Mouse (Mus musculus) heart, embryonic 15.5 days (tissue): ENCODE data around the gene Zic4. TPM values are rescaled to one million over a fixed set of nuclear protein-coding genes. Genes with fewer than 3 reads are reported as not detected.

Experiments
- ATAC-seq: fragments of 200-750 bp; cut with Nextera tagmentation; replicated peaks from 2 replicates; pipeline ENCODE4 v1.8.0; 2017; ENCODE audit warnings: low read depth, moderate TSS enrichment; ENCODE audit not compliant: insufficient number of reproducible peaks, insufficient read depth, low FRiP score
- H3K27ac ChIP-seq: fragments of 300-500 bp; sonication (generic); 2 replicates; pipeline ENCODE4 v1.5.1; 2015; ENCODE audit warnings: mild to moderate bottlenecking, inconsistent platforms
- H3K27me3 ChIP-seq: fragments of 300-500 bp; sonication (generic); 2 replicates; pipeline ENCODE4 v1.6.1; 2015; ENCODE audit warnings: inconsistent platforms
- H3K36me3 ChIP-seq: fragments of 300-500 bp; sonication (generic); 2 replicates; pipeline ENCODE4 v1.6.1; 2015; ENCODE audit warnings: mild to moderate bottlenecking, inconsistent platforms
- H3K4me1 ChIP-seq: fragments of 300-500 bp; sonication (generic); replicated peaks from 2 replicates; pipeline ENCODE4 v1.6.1; 2015; ENCODE audit warnings: inconsistent platforms
- H3K4me2 ChIP-seq: fragments of 300-500 bp; sonication (generic); 2 replicates; pipeline ENCODE4 v1.6.1; 2015; ENCODE audit warnings: inconsistent platforms, mild to moderate bottlenecking, moderate library complexity
- H3K4me3 ChIP-seq: fragments of 300-500 bp; sonication (generic); 2 replicates; pipeline ENCODE4 v1.5.1; 2015; ENCODE audit warnings: mild to moderate bottlenecking, inconsistent platforms
- H3K9ac ChIP-seq: fragments of 300-500 bp; sonication (generic); 2 replicates; pipeline ENCODE4 v1.6.1; 2015; ENCODE audit warnings: mild to moderate bottlenecking, inconsistent platforms
- H3K9me3 ChIP-seq: fragments of 300-500 bp; sonication (generic); replicated peaks from 2 replicates; pipeline ENCODE4 v1.6.1; 2016; ENCODE audit warnings: inconsistent platforms
- WGBS: fragments of 180-500 bp; shearing (Covaris S2); methylation state at CpG from one replicate; pipeline ENCODE4 v1.1.7; 2015; ENCODE audit warnings: mixed read lengths; 5-methylcytosine and 5-hydroxymethylcytosine counted together
- polyA plus RNA-seq: library from polyadenylated mRNA; unstranded; fragments of >200 nt; fragmentation: Nextera tagmentation; extraction: Ambion mirVana; gene quantifications from 2 replicates; pipeline ENCODE4 v1.2.1, GENCODE M21; 2015

Zic4 gene
- polyA plus RNA-seq, 1 experiment from 2014 or later: not detected

DNA sequence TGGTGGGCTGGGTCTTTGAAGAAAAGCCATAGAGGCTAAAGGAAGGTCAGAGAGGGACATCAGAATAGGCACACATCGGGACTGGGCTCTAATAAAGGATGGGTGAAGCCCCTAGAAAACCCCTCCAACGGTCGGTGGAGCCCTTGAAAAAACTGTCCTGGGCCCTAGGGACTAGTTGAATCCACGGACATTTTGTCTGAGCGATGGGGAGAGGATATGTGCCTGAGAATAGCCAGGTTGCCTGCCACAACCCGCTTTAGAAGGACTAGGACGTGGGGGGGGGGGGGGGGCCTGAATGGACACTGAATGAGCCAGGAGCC is 7.0 kb upstream of the Zic4 start:
- no peaks in the 10 kb centered on the region for H3K9me3 ChIP-seq
- WGBS: under 1% methylated on average over 7 of the region's 7 CpGs
- no peak for ATAC-seq
- no peaks in the 10 kb centered on the region for H3K36me3 ChIP-seq
- H3K4me2 ChIP-seq: peak overlapping the region; percentile 58
- H3K9ac ChIP-seq: no peak overlapping the region
- H3K4me3 ChIP-seq: peak overlapping the region; percentile 34
- peaks cover 12% of the 10 kb centered on the region for H3K4me1 ChIP-seq
- H3K27me3 ChIP-seq: peaks cover 93% of the 10 kb centered on the region
- H3K27ac ChIP-seq: no peak overlapping the region

DNA sequence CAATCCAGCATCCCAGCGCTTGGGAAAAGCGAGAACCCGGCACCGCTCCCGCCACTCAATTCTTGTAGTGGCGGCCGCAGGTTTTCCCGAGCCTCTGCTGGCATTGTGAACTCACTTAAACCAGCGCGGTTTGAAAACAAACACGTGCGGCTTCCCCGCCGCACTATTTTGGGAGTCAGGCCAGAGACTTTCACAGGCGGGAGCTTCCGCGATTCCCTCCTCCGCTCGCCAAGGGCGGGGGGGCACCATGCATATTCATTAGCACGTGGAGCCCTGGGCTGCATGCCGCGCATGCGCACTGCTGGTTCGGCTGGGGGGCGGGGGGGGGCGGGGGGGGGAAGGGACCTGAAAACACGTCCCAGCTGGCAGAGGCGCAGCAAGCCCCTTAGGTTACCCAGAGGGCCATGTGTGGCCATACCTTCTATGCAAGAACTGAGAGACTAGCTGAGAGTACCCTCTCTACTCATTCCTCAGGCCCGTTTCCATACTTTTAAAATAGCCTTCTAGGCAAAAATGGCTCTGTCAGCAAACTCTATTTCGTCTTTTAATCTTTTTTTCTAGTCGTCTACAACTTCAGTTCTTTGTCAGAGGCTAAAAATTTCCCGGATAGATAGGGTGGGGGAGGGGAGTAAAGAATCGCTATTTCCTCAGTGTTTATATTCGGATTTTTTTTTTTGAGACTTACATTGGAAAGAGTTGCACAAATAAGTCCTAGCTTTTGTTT is 6.4 kb upstream of the Zic4 start:
- no peaks in the 10 kb centered on the region for H3K9me3 ChIP-seq
- no peak overlapping the region for H3K9ac ChIP-seq
- ATAC-seq: 0 out of 2 replicates have a peak, but pooled peaks have one; percentile 50
- H3K4me1 ChIP-seq: peaks cover 10% of the 10 kb centered on the region
- WGBS: 1% methylated on average over 35 of the region's 35 CpGs
- H3K27ac ChIP-seq: no peak overlapping the region
- no peaks in the 10 kb centered on the region for H3K36me3 ChIP-seq
- H3K27me3 ChIP-seq: peaks cover 93% of the 10 kb centered on the region
- H3K4me2 ChIP-seq: peak overlapping the region; percentile 58
- peak overlapping the region; percentile 34 for H3K4me3 ChIP-seq

DNA sequence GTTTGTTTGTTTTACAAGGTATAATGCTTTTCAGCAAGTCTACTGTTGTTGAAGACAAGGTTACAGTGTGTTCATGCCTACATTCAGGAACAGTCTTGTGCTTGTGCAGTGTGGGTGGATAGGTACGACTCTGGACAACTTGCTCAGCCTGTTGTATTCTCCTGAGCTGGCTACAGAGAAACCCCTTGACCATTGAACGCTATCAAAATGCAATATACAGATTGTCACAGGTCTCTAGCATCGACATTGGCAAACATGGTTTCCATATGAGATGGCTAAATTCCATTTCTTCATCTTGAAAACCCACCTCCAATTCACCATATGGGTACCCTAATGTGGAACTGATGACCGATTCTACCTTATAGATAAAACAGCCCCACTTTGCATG is 5.9 kb upstream of the Zic4 start:
- Histone ChIP-seq H3K27me3 (peaks cover 93% of the 10 kb centered on the region), H3K27ac (no peak overlapping the region), H3K4me1 (peaks cover 9% of the 10 kb centered on the region), H3K36me3 (no peaks in the 10 kb centered on the region), H3K4me3 (no peak overlapping the region), H3K4me2 (no peak overlapping the region), H3K9ac (no peak overlapping the region), H3K9me3 (no peaks in the 10 kb centered on the region)
- 15% methylated on average over 4 of the region's 4 CpGs for WGBS
- no peak for ATAC-seq

DNA sequence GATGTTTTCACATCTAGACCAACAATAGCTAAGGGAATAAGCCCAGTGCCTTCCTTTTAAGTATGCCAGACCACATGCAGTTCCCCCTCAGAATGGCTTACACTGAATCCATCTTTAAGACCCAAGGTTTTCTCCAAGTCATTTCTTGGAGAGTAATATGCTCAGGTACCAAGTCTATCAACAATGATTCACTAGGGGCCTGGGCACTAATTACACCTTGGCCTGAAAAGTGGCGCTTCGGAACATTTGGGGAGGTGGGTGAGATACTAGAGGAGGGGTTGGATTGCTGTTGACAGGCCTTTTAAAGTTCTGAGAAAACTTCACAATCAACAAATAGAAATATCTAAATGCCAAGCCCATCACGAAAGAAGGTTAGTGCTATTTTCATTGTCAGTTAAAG is 4.9 kb upstream of the Zic4 start:
- Histone ChIP-seq H3K36me3 (no peaks in the 10 kb centered on the region), H3K9me3 (no peaks in the 10 kb centered on the region), H3K9ac (no peak overlapping the region), H3K4me1 (peaks cover 15% of the 10 kb centered on the region), H3K4me3 (no peak overlapping the region), H3K4me2 (no peak overlapping the region), H3K27ac (no peak overlapping the region), H3K27me3 (peaks cover 94% of the 10 kb centered on the region)
- no peak for ATAC-seq
- 9% methylated on average over 3 of the region's 3 CpGs for WGBS

DNA sequence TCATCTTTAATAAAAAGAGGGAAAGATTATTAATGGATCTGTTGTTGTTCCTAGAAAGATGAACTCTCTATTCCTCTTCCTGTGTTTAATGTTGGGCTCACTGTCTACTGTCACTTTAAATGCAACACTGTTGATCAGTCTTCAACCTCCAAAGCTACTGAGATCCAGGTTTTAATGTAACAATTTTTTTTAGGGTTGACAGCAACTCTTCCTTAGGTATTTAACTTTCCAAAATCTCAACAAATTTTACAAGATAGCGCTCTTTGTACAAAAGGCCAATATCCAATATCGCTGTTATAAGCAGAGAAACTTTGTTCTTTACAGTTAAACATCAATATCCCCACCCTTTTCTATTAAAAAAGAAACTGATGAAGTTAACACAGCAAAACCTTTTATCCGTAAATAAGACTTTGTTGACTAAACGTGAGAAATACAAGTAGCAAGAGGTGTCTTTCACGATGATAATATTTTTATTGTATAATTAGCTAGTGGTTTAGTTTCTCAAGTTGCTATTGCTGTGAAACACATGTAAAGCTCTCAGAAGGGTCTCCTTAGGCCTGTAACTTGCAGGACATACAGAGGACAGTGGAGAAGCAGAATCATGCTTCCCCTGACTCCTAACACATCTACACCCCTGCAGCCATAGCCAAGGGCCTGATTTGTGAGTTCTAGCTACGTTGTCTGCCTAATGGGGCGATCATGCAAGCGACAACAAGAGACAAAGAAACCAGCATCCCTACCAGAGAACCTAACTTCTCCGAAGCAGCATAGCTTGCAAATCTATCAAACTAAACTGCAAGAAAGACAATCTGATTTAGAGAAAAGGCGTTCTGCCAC is 3.1 kb upstream of the Zic4 start:
- no peak overlapping the region for H3K9ac ChIP-seq
- no peak for ATAC-seq
- WGBS: 12% methylated on average over 10 of the region's 10 CpGs
- peaks cover 18% of the 10 kb centered on the region for H3K4me1 ChIP-seq
- H3K27me3 ChIP-seq: peaks cover 94% of the 10 kb centered on the region
- no peak overlapping the region for H3K4me3 ChIP-seq
- no peak overlapping the region for H3K27ac ChIP-seq
- H3K4me2 ChIP-seq: no peak overlapping the region
- no peaks in the 10 kb centered on the region for H3K36me3 ChIP-seq
- no peaks in the 10 kb centered on the region for H3K9me3 ChIP-seq

DNA sequence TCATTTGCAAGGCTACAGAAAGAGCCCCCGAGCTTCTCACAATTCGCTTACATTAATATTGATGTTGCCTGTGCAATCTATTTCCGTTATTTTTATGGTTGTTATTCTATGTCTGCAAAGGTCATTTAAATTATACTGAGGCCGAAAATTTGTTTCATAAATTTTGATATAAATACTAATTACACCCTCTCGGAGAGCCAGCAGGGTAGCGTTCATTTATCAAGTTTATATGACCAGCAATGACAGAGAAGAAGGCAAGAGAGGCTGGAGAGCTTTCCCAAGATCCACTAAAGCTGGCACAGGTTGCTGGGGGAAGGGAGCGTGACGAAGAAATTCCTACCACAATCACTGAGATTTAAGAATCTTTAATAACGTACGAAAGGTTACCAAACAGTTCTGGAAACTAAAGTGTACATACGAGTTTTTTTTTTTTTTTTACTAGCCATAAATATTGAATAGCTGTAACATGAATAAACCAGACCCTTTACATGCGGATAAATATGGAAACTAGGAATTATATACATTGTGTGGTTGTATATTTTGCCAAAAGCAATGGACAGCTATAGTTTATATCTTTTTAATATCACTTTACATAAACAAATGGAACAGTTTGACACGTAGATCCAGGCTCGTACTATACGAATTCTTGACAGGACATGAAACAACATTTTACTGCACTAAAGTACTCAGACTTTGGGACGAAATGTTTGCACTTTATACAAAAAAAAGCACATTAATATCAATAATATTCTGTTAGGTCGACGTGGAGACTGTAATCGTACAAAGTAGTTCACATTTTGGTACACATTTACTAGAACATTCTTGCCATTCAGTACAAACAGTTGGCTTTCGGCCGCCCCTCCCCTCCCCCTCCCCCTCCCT is 1.8 kb upstream of the Zic4 start:
- Histone ChIP-seq H3K9ac (no peak overlapping the region), H3K4me1 (peaks cover 28% of the 10 kb centered on the region), H3K27ac (no peak overlapping the region), H3K27me3 (peaks cover 93% of the 10 kb centered on the region), H3K36me3 (no peaks in the 10 kb centered on the region), H3K4me3 (no peak overlapping the region), H3K4me2 (no peak overlapping the region), H3K9me3 (no peaks in the 10 kb centered on the region)
- ATAC-seq: no peak
- WGBS: 7% methylated on average over 21 of the region's 21 CpGs

DNA sequence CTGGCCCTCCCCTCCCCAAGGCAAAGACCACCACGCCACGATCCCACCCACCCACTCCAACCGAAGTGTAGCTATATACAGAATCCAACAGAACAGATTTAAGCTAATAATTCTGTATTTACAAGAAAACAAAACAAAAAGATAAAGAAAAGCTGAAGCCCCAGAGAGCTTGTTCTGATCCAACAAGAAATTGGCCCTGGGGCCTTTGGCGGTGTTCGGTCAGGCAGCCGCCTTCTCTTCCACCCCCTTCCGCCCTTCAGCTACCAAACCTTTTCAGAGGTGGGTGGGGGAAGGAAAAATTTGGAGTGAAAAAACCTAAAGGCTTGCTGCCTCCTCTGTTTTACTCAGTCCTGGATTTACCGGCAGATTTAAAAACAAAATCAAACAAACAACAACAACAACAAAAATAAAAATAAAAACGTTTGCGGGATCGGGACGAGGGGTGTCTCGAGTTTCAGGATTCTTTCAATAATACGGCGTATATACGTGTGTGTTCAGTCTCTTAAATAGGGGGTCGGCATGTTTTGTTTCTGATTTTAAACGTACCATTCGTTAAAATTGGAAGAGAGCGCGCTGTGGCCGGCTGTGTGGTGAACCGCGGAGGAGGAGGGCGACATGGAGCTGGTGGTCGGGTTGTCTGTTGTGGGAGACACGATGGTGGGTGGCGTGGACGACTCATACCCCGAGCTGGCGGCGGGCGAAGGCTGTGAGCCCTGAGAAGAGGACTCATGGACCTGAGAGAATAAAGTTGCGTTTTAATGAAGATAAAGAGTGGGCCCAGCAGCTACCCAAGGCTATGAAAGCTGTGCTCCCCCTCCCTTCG is 969 bp upstream of the Zic4 start:
- Histone ChIP-seq H3K27ac (no peak overlapping the region), H3K4me1 (peaks cover 26% of the 10 kb centered on the region), H3K9ac (no peak overlapping the region), H3K9me3 (no peaks in the 10 kb centered on the region), H3K4me3 (peak overlapping the region; percentile 49), H3K27me3 (peaks cover 90% of the 10 kb centered on the region), H3K36me3 (no peaks in the 10 kb centered on the region), H3K4me2 (peak overlapping the region; percentile 64)
- no peak for ATAC-seq
- 2% methylated on average over 35 of the region's 35 CpGs for WGBS

DNA sequence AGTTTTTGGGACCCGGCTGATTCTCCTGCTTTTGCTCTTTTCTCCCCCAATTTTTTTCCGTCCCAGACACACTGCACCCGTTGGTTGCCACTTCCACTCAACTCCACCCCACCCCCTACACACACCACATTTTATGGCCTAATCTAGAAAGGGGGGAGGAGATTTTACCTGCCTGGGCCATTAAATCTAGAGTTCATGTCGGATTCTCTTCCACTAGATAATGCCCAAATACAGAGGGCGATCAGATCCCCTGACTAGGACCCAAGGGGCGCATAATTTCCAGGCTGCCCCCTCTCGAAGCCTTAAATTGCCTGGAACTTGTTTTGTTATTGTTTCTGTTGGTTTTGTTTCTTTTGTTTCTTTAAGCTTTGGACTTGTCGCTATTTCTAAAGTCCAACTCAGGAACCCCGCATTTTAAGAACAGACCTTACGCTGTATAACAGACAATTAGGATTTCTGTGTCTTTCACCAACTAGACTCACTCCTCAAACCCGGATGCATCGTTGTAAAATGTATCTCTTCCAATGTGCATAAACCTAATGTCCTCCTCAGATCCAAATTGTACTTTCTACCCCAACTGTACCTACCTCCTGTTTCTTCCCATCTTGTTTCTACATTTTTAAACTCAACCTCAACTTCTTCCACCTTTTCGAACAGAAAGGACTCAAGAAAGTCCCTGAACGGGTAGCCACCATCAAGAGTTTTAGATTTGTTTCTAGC is 958 bp downstream of the Zic4 start:
- H3K9ac ChIP-seq: no peak overlapping the region
- peaks cover 88% of the 10 kb centered on the region for H3K27me3 ChIP-seq
- ATAC-seq: no peak
- H3K4me1 ChIP-seq: peaks cover 26% of the 10 kb centered on the region
- H3K9me3 ChIP-seq: no peaks in the 10 kb centered on the region
- no peak overlapping the region for H3K4me2 ChIP-seq
- H3K4me3 ChIP-seq: no peak overlapping the region
- H3K27ac ChIP-seq: no peak overlapping the region
- H3K36me3 ChIP-seq: no peaks in the 10 kb centered on the region
- 6% methylated on average over 14 of the region's 14 CpGs for WGBS

DNA sequence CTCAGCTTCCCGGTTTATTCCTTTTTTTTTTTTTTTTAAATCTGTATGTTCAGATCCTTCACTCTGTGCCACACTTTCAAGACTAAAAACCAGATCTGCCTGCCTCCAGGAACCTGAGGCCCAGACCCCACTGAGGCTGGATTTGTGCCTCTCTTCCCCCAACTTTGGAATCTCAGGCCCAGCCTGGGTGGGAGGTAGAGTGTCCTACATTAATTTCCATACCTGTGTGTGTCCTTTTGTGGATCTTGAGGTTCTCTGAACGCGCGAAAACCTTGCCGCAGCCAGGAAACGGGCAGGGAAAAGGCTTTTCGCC is 1.6 kb downstream of the Zic4 start:
- peak overlapping the region; percentile 41; the same call in 1 of the 2 replicates for H3K4me3 ChIP-seq
- ATAC-seq: no peak
- H3K4me2 ChIP-seq: no peak overlapping the region
- H3K4me1 ChIP-seq: peaks cover 26% of the 10 kb centered on the region
- H3K27ac ChIP-seq: no peak overlapping the region
- H3K9ac ChIP-seq: no peak overlapping the region
- peaks cover 93% of the 10 kb centered on the region for H3K27me3 ChIP-seq
- no peaks in the 10 kb centered on the region for H3K36me3 ChIP-seq
- H3K9me3 ChIP-seq: no peaks in the 10 kb centered on the region
- under 1% methylated on average over 7 of the region's 7 CpGs for WGBS

DNA sequence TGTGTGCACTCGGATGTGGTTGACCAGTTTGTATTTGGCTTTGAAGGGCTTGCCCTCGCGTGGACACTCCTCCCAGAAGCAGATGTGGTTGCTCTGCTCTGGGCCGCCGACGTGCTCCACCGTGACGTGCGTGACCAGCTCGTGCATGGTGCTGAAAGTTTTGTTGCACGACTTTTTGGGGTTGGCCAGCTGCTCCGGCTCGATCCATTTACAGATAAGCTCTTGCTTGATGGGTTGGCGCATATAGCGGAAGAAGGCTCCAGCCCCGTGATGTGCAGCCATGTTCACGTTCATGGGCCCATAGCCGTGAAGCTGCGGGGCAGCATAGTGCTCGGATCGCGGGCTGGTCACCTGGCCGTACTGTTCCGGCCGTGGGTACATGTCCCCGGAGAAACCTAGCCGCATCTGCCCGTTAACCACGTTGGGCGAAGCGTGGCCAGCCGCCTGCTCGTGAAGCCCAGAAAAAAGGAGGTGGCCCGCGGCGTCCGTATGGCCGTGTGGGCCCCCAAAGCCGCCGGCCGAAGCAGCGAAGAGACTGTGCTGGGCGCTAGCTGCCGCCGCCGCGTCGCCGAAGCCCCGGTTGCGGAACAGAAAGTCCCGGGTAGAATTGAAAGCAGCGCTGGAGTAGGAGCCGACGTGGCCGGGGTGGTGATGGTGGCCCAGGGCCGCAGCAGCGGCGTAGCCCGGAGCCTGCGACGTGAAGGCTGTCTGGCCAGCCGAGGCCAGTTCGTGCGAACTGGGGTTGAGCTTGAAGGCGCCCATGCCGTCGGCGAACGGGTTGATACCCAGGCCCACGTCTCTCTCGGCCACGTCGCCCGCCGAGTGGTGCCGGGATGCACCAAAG is 2.1 kb downstream of the Zic4 start:
- Histone ChIP-seq H3K36me3 (no peaks in the 10 kb centered on the region), H3K27ac (no peak overlapping the region), H3K27me3 (peaks cover 93% of the 10 kb centered on the region), H3K4me3 (peak overlapping the region; percentile 41), H3K4me1 (peaks cover 26% of the 10 kb centered on the region), H3K9me3 (no peaks in the 10 kb centered on the region), H3K4me2 (peak overlapping the region; percentile 56), H3K9ac (no peak overlapping the region)
- under 1% methylated on average over 77 of the region's 77 CpGs for WGBS
- peak; percentile 40; the same call in 1 of the 2 replicates for ATAC-seq
